Mouse (Mus musculus) myocyte (in vitro differentiated cells): ENCODE results near the gene Lat2.

Experiments
- CEBPB ChIP-seq: IDR thresholded peaks from 2 replicates; pipeline ENCODE4 v1.6.1; 2011; ENCODE audit warnings: mild to moderate bottlenecking, moderate library complexity; ENCODE audit not compliant: poor library complexity, insufficient read depth, severe bottlenecking
- E2F4 ChIP-seq: IDR thresholded peaks from one replicate; pipeline ENCODE4 v1.6.1; 2011; ENCODE audit warnings: mild to moderate bottlenecking, control low read depth, moderate library complexity; ENCODE audit not compliant: insufficient read depth
- MAX ChIP-seq: IDR thresholded peaks from one replicate; pipeline ENCODE4 v1.6.1; 2011; ENCODE audit warnings: low read depth, mild to moderate bottlenecking, control low read depth
- MYOD1 ChIP-seq, 3 experiments: IDR thresholded peaks; one replicate each; pipeline ENCODE4 v1.6.1; 2011; ENCODE audit warnings: control low read depth in 2 of 3, low read depth in 2 of 3, mild to moderate bottlenecking in 2 of 3, moderate library complexity in 1 of 3; ENCODE audit not compliant: insufficient read length in 2 of 3, control insufficient read depth in 1 of 3
- MYOG ChIP-seq, 3 experiments: IDR thresholded peaks; one replicate each; pipeline ENCODE4 v1.6.1; 2011; ENCODE audit warnings: control low read depth in 2 of 3, low read depth in 2 of 3, mild to moderate bottlenecking in 2 of 3; ENCODE audit not compliant: insufficient read length in 2 of 3, control insufficient read depth in 1 of 3, insufficient read depth in 1 of 3
- POLR2A ChIP-seq: IDR thresholded peaks from one replicate; pipeline ENCODE4 v1.6.1; 2011; ENCODE audit warnings: low read depth, mild to moderate bottlenecking, control low read depth, moderate library complexity; ENCODE audit not compliant: insufficient read length
- POLR2AphosphoS2 ChIP-seq: IDR thresholded peaks from one replicate; pipeline ENCODE4 v1.6.1; 2011; ENCODE audit warnings: low read depth, control low read depth; ENCODE audit not compliant: insufficient read length
- REST ChIP-seq: IDR thresholded peaks from one replicate; pipeline ENCODE4 v1.6.1; 2011; ENCODE audit warnings: mild to moderate bottlenecking, control low read depth, moderate library complexity; ENCODE audit not compliant: insufficient read depth, insufficient read length
- SRF ChIP-seq: IDR thresholded peaks from one replicate; pipeline ENCODE4 v1.6.1; 2011; ENCODE audit warnings: low read depth; ENCODE audit not compliant: control insufficient read depth, insufficient read length
- TCF12 ChIP-seq: IDR thresholded peaks from one replicate; pipeline ENCODE4 v1.6.1; 2011; ENCODE audit warnings: mild to moderate bottlenecking, control low read depth; ENCODE audit not compliant: poor library complexity, insufficient read depth, severe bottlenecking
- TCF3 ChIP-seq: IDR thresholded peaks from one replicate; pipeline ENCODE4 v1.6.1; 2011; ENCODE audit warnings: low read depth, control low read depth; ENCODE audit not compliant: insufficient read length
- USF1 ChIP-seq: IDR thresholded peaks from one replicate; pipeline ENCODE4 v1.6.1; 2011; ENCODE audit warnings: low read depth, mild to moderate bottlenecking, control low read depth, moderate library complexity

DNA sequence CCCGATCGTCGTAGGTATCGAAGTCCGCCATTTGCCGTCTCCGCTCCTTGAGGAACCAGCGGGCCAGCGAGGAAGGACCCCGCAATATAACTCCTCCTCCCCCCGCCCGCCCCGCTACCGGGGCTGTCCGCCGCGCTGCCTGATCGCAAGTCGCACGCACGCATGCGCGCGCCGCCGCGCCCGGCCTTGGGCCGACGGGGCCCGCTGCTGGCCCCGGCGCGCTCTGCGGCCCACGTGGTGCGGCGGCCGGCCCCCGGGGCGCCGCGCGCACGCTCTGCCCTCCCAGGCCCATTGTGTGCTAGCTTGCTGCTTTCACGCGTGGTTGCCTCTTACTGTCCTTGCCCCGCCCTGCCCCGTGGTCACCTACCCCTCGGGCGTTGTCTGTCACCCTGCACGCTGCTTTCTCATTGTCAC, 24.5 kb upstream of the Lat2 start, which contains the start of gene Eif4h:
- TF ChIP-seq TCF3: no peak
- TF ChIP-seq MAX: no peak
- TF ChIP-seq CEBPB: no peak
- no peak for TF ChIP-seq TCF12
- TF ChIP-seq POLR2A: peak; percentile 85
- peak; percentile 73 for TF ChIP-seq USF1
- TF ChIP-seq POLR2AphosphoS2: peak; percentile 89
- no peak for TF ChIP-seq E2F4
- TF ChIP-seq REST: no peak
- TF ChIP-seq MYOD1 (IDR thresholded peaks at IDR 0.05; ENCODE audit: control insufficient read depth in 1 of 3, insufficient read length in 2 of 3, low read depth in 2 of 3): peak in 1 of 3 experiments; percentile 35
- no peak for TF ChIP-seq MYOG (IDR thresholded peaks at IDR 0.05; ENCODE audit: control insufficient read depth in 1 of 3, insufficient read depth in 1 of 3, insufficient read length in 2 of 3, low read depth in 2 of 3)
- peak; percentile 29 for TF ChIP-seq SRF
